Mouse (Mus musculus): ENCODE measurements at regions not wholly inside any gene's neighbourhood (a gene's known extent, or its start where the extent isn't known, plus 50 kb on each side); places are given as distances from the start of the nearest gene placed in this dataset.

- DNase-seq (ENCODE audit: low spot score in 2 of 2), result no peak
These were observed 114.7 kb upstream of the Fn1 start for GRCm38 (mm10) chr1:71767705-71768104.

DNA sequence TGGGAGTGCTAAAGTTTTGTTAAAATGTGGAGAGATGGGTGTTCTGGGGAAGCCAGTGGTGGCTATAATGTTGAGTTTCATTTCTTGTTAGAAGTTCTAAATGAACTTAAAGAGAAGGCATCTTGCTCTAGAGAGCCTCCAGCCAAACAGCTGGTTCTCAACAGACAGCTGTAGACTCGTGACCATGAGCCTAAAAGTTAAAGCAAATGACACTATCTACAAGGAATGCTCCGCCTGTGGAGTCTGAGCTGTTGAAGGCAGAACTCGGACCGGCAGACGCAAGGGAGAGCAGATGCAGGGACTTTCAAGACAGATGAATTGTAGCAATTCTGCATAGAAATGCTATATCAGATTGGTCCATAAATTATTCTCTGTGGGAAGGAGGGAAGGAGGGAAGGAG lies 114.1 kb upstream of the Fn1 start:
- DNase-seq (ENCODE audit: low spot score in 2 of 2), result no peak

DNA sequence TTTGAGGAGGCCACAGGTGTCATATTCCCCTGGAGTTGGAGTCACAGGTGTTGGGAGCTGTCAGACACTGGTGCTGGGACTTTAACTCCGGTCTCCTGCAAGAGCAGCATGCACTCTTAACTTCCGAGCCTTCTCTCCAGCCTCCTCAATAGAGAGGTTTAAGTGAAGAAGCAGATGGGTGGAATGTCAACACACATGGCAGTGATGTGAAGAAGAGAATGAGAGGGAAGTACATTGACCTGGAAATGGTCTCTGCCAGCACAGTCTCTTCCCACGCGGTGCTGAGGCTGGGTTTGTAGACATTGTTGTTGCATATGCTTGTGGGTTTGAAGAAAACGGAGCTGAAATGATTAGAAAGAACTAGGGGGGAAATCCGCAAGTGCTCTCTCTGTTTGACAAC lies 112.0 kb upstream of the Fn1 start:
- DNase-seq (ENCODE audit: low spot score in 2 of 2), result no peak

- DNase-seq (ENCODE audit: low spot score in 2 of 2), result no peak
These were observed 110.5 kb upstream of the Fn1 start for GRCm38 (mm10) chr1:71763530-71763929.

- no peak for DNase-seq (ENCODE audit: low spot score in 2 of 2)
These were observed 107.3 kb upstream of the Fn1 start for GRCm38 (mm10) chr1:71760342-71760741.

GRCm38 (mm10) chr1:71757236-71757635 lies 104.2 kb upstream of the Fn1 start:
- DNase-seq (ENCODE audit: low spot score in 2 of 2), result no peak

DNA sequence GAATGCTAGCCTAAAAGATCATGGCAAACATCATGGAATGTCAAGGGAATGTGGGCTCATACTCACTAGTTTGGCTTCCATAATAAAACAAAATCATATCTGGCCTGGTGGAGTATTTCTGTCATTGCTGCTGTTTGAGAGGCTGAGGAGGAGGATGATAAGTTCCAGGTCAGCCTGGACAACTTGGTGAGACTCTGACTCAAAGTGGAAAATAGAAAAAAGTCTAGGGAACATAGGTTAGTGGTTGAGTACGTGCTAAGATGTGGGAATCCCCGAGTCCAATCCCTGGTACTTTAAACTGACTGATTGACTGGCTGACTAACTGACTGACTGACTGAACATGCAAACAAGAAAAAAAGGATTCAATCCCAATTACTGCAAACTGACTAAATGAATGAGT lies 103.2 kb upstream of the Fn1 start:
- DNase-seq (ENCODE audit: low spot score in 2 of 2), result no peak

- no peak for DNase-seq (ENCODE audit: low spot score in 2 of 2)
These were observed 102.4 kb upstream of the Fn1 start for GRCm38 (mm10) chr1:71755435-71755834.

DNA sequence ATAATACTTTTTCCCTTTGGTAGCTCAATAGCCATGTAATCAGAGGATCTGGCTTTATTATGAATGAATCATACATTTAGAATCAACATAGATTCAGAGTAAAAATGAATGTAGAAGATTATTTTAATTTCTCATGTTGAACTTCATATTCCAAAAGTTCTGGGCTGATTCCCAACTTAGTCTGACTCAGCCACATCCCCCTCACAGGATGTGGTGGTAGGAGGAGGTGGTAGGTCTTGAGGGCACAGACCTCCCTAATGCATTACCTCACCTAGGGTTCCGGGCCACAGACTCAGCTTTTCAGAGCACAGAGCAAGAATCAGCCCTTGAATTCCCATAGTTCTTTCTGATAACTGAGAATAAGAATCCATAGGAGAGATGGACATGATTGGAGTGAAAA lies 99.4 kb upstream of the Fn1 start:
- no peak for DNase-seq (ENCODE audit: low spot score in 2 of 2)

DNA sequence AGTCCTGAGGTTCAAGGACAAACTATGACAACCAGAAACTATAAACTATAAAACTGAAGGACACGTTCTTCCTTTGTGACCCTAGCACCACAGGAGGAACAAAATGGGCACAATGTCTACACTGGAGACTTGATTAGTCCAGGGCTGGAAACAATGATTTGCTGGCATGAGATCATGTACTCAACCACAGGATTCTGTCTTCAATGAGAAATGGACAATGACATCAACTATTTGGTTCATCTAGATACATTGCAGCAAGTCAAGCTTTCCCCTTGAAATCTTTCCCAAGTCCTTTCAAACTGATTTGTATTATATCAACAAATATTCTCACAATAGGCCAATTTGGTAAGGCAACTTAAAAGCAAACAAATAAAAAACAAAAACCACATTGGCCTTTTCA lies 98.6 kb upstream of the Fn1 start:
- no peak for DNase-seq (ENCODE audit: low spot score in 2 of 2)

DNA sequence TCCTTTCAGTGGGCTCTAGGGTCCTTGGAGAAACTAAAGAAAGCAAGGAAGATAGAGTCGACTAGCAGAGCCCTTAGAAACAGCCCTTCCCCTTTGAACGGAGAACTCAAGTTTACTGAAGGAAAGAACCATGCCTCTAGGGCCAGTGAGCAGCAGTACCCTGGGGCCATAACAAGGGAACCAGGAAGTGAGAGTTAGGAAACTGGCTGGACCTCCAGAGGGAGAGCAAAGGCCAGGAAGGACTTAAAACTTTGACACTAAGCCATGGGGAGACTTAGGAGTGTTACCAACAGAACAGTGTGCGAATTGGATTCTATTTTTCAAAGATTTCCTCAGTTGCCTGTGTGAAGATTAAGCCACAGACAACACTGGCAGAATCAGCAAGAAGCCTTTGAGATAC lies 82.6 kb upstream of the Fn1 start:
- no peak for DNase-seq (ENCODE audit: low spot score in 2 of 2)

GRCm38 (mm10) chr1:71731623-71732022 lies 78.6 kb upstream of the Fn1 start:
- DNase-seq (ENCODE audit: low spot score in 2 of 2), result no peak

- DNase-seq (ENCODE audit: low spot score in 2 of 2), result no peak
These were observed 78.0 kb upstream of the Fn1 start for GRCm38 (mm10) chr1:71731011-71731410.

- no peak for DNase-seq (ENCODE audit: low spot score in 2 of 2)
These were observed 75.9 kb upstream of the Fn1 start for GRCm38 (mm10) chr1:71728852-71729347.

DNA sequence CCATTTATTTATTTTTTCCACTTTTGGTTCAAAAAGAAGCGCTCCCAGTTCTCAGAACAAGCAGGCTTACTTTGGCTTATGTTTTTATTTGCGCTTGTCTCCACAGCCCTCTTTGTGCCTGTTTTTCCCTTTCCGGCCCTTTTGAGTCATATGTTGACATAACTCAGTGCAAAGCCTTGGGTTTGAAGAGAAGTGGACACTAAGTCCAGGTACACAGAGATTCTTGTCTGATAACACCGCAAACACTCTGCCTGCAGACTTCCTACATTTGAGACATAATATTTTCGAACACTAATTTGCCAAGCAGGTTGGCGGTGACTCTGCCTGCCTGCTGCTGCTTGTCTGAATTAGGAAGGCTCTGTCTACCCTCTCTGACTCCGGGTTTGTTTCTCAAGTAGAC lies 70.8 kb upstream of the Fn1 start:
- DNase-seq (ENCODE audit: low spot score in 2 of 2), result no peak

- no peak for DNase-seq (ENCODE audit: low spot score in 2 of 2)
These were observed 70.0 kb upstream of the Fn1 start for GRCm38 (mm10) chr1:71723039-71723397.

DNA sequence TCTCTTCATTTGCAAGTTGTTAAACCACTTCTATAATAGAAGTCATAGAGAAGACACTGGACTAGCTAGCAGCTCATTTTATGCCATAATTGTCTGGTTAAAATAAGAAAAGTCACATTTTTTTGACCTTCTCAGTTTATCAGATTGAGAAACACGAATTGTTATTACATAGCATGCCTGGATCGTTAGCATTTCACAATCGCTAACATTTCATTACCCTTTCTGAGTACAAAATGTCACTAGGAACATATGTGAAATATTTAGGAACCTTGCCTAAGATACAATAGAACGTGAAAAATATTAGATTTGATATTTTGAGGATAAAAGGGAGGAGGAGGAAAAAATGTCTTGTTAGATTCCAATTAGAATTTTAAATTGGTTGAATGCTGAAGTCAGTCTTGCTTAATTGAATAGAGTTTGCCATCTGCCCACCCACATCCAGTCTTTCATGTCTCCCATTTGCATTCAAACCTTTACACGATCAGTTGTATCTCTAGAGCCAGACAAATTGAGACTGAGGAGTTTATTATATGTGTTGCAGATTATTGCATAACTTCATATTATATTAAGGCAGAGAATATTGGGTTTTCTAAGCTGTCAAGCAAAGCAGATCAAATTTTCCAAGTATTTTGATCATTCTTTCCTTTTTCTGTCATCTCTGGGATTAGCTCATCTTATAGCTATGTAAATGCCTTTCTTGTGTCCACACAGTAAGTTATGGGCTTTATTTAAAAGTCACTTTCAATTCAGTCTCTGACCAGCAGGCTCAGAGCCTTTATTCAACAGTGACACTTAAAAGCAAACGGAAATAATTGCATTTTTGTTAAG lies 69.4 kb upstream of the Fn1 start:
- DNase-seq (ENCODE audit: low spot score in 2 of 2), result no peak
